Mouse (Mus musculus): ENCODE data around the gene Neurod2. TPM values are rescaled to one million over a fixed set of nuclear protein-coding genes. Genes with fewer than 3 reads are reported as not detected.

Neurod2 gene
- total and polyA plus RNA-seq, 2 experiments: not detected

DNA sequence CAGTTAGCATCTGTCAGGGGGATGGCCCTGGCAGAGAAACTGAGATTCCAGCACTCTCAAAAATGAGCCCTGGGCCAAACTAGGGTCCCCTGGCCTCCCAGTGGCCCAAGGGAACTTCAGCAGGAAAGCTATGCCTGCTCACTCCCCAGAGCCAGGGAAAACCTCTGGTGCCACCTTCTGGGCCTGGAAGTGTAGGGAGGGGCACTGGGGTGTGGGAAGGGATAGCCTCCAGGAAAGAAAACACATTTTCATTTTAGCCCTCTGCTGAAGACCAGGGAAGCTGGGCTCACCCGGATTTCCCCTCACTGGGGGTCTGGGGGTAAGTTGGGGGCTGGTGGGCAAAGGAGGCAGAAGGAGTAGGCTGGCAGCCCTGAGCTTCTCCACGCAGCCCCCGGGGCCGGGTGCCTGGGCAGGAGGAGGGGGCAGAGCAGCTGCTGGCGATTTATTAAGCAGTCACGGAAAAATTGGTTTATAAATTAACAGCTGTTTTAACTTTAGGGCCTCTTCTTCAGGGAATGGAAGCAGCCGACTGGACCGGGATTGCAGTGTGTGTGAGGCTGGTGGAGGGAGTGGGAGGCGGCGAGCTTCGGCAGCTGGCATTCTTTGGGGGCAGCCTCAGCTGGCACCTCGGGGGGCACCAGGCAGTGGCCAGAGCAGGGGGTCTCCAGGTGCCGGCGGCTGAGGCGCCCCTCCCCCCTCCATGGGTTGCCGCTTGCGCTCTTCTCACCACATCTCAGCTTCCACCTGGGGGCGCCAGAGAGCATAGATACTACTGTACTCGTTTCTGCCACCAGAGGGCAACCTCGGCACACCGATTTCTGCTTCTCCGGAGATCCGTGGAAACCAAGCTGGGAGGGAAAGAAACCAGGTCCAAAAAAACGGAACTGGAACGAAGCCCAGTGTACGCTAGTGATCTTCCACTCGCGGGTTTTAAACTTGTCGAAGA, 12.8 kb upstream of the Neurod2 start:
- Histone ChIP-seq H3K4me1 (ENCODE audit: control insufficient read depth, insufficient read depth, low read length) (no peaks in the 10 kb centered on the region; the same call in none of the 2 replicates), H3K36me3 (ENCODE audit: control insufficient read depth, insufficient read depth, low read length) (no peaks in the 10 kb centered on the region), H3K9ac (ENCODE audit: low read depth, low read length) (no peak overlapping the region), H3K4me3 (ENCODE audit: insufficient read depth, low read depth, low read length) (no peak overlapping the region; the same call in 1 of the 2 replicates), H3K79me2 (ENCODE audit: control insufficient read depth, insufficient read depth, low read length) (no peaks in the 10 kb centered on the region), H3K27me3 (ENCODE audit: control insufficient read depth, insufficient read depth, low read length) (peaks cover 14% of the 10 kb centered on the region; the same call in 1 of the 2 replicates), H3K27ac (replicated peaks; ENCODE audit: insufficient read depth, low read depth, low read length) (no peak overlapping the region)
- DNase-seq (ENCODE audit: extremely low read depth, low read depth, low spot score): peak; percentile 65
- WGBS: 4% methylated on average over 29 of the region's 29 CpGs
- peak; percentile 100 for TF ChIP-seq CTCF (IDR thresholded peaks at IDR 0.05; ENCODE audit: low read depth, low read length)
- TF ChIP-seq POLR2A (IDR thresholded peaks at IDR 0.05; ENCODE audit: extremely low read depth, insufficient read depth, low read length): no peak

DNA sequence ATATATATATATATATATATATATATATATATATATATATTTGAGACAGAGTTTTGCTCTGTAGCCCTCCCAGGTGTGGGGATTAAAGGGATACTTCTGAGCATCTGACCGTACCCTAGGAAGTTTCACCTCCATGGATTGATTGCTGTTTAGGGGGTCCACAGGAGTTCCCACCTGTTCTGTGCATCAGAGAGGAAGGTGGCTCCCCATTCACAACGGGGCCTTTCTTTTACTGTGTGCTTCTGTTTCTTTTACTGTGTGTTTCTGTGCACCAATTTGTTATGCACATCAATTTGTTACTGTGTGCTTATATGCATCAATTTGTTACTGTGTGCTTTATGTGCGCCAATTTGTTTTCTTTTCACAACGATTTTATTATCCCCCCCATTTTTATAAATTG, 11.7 kb upstream of the Neurod2 start:
- TF ChIP-seq CTCF (IDR thresholded peaks at IDR 0.05; ENCODE audit: low read depth, low read length): no peak
- TF ChIP-seq POLR2A (IDR thresholded peaks at IDR 0.05; ENCODE audit: extremely low read depth, insufficient read depth, low read length): no peak
- H3K27me3 ChIP-seq (ENCODE audit: control insufficient read depth, insufficient read depth, low read length): peaks cover 10% of the 10 kb centered on the region; the same call in 1 of the 2 replicates
- 73% methylated on average over 4 of the region's 4 CpGs for WGBS

DNA sequence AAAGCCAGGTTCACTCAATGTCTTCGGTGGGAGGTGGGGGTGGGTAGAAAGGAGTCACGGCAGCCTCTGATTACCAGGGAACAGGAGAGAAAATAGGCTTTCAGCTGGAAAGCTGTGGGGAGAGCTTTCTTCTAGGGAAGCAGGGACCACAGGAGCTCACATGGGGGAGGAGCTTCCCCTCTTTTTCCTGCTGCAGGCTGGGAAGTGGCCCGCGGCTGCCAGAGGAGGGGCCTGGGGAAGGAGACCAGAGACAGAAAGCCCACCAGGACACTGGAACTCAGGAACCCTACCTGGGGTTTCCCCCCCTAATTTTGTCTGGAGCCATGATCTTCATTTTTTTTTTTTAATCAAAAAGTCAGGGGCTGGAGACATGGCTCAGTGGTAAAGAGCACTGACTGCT, 11.1 kb upstream of the Neurod2 start:
- Histone ChIP-seq H3K9ac (ENCODE audit: low read depth, low read length) (no peak overlapping the region), H3K79me2 (ENCODE audit: control insufficient read depth, insufficient read depth, low read length) (no peaks in the 10 kb centered on the region), H3K27me3 (ENCODE audit: control insufficient read depth, insufficient read depth, low read length) (peaks cover 10% of the 10 kb centered on the region; the same call in 1 of the 2 replicates), H3K4me1 (ENCODE audit: control insufficient read depth, insufficient read depth, low read length) (no peaks in the 10 kb centered on the region; the same call in none of the 2 replicates), H3K27ac (replicated peaks; ENCODE audit: insufficient read depth, low read depth, low read length) (no peak overlapping the region), H3K4me3 (ENCODE audit: insufficient read depth, low read depth, low read length) (no peak overlapping the region), H3K36me3 (ENCODE audit: control insufficient read depth, insufficient read depth, low read length) (no peaks in the 10 kb centered on the region)
- TF ChIP-seq CTCF (IDR thresholded peaks at IDR 0.05; ENCODE audit: low read depth, low read length): no peak
- no peak for TF ChIP-seq POLR2A (IDR thresholded peaks at IDR 0.05; ENCODE audit: extremely low read depth, insufficient read depth, low read length)
- no peak for DNase-seq (ENCODE audit: extremely low read depth, low read depth, low spot score)
- 27% methylated on average over 4 of the region's 4 CpGs for WGBS

More for the DNA sequence above, 11.7 kb upstream of the Neurod2 start:
- no peaks in the 10 kb centered on the region for H3K36me3 ChIP-seq (ENCODE audit: control insufficient read depth, insufficient read depth, low read length)
- no peak overlapping the region for H3K27ac ChIP-seq (replicated peaks; ENCODE audit: insufficient read depth, low read depth, low read length)
- no peak overlapping the region for H3K4me3 ChIP-seq (ENCODE audit: insufficient read depth, low read depth, low read length)
- H3K4me1 ChIP-seq (ENCODE audit: control insufficient read depth, insufficient read depth, low read length): no peaks in the 10 kb centered on the region; the same call in none of the 2 replicates
- no peak for DNase-seq (ENCODE audit: extremely low read depth, low read depth, low spot score)
- no peaks in the 10 kb centered on the region for H3K79me2 ChIP-seq (ENCODE audit: control insufficient read depth, insufficient read depth, low read length)
- H3K9ac ChIP-seq (ENCODE audit: low read depth, low read length): no peak overlapping the region

DNA sequence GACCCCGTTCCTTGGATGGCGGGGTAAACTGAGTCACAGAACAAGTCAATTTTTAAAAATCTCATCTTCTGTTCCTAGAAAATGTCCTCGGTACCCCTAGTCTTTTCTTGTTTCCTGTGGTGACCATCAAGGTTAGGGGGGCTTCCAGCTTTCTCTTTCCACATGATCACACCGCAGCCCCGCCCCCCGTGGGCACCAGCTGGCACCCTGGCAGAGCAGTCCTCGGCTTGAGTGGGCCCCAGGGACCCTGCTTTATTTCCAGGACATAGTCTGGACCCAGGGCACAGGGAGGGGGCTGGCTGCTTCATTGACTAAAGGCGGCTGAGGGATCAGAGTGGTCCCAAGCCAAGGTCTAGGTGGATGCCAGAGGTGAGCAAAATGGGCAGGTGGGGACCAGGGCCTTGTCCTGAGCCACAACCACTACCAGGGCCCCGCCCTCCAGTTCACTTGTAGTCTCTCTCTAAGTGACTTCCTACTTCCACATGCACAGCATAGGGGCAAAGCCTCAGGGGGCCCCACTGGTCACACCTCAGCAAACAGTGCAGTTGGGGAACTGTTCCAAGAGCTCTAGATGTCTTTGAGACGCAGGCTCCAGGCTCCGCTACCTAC, 10.3 kb upstream of the Neurod2 start:
- H3K27ac ChIP-seq (replicated peaks; ENCODE audit: insufficient read depth, low read depth, low read length): no peak overlapping the region
- H3K4me1 ChIP-seq (ENCODE audit: control insufficient read depth, insufficient read depth, low read length): peaks cover 2% of the 10 kb centered on the region
- DNase-seq (ENCODE audit: extremely low read depth, low read depth, low spot score): no peak
- peaks cover 17% of the 10 kb centered on the region; the same call in 1 of the 2 replicates for H3K27me3 ChIP-seq (ENCODE audit: control insufficient read depth, insufficient read depth, low read length)
- no peak overlapping the region for H3K9ac ChIP-seq (ENCODE audit: low read depth, low read length)
- H3K4me3 ChIP-seq (ENCODE audit: insufficient read depth, low read depth, low read length): no peak overlapping the region
- no peaks in the 10 kb centered on the region for H3K36me3 ChIP-seq (ENCODE audit: control insufficient read depth, insufficient read depth, low read length)
- no peaks in the 10 kb centered on the region for H3K79me2 ChIP-seq (ENCODE audit: control insufficient read depth, insufficient read depth, low read length)
- TF ChIP-seq CTCF (IDR thresholded peaks at IDR 0.05; ENCODE audit: low read depth, low read length) (no peak), POLR2A (IDR thresholded peaks at IDR 0.05; ENCODE audit: extremely low read depth, insufficient read depth, low read length) (no peak)
- 31% methylated on average over 11 of the region's 11 CpGs for WGBS

DNA sequence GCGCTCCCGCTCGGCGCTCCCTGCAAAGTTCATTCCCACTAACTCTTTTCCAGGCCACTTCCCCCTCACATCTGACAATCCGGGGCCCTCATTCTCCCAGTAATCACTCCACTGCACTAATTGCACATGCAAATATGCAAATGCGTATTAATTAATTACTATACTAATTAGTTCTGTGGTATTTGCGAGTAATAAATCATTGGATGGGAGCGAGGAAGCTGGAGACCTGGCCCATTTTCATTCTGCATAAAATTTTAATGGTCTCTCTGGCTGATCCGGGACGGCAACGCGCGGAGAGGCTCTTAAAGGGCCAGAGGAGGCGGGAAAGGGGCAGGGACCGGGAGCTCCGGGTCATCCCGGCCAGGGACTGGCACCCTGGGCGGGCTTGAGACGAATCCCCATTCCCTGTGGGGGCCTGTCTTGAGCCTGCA, 9.6 kb upstream of the Neurod2 start:
- no peak for DNase-seq (ENCODE audit: extremely low read depth, low read depth, low spot score)
- WGBS: 1% methylated on average over 19 of the region's 19 CpGs
- H3K79me2 ChIP-seq (ENCODE audit: control insufficient read depth, insufficient read depth, low read length): no peaks in the 10 kb centered on the region
- H3K36me3 ChIP-seq (ENCODE audit: control insufficient read depth, insufficient read depth, low read length): no peaks in the 10 kb centered on the region
- peaks cover 5% of the 10 kb centered on the region for H3K4me1 ChIP-seq (ENCODE audit: control insufficient read depth, insufficient read depth, low read length)
- peak overlapping the region; percentile 65; the same call in 1 of the 2 replicates for H3K4me3 ChIP-seq (ENCODE audit: insufficient read depth, low read depth, low read length)
- TF ChIP-seq POLR2A (IDR thresholded peaks at IDR 0.05; ENCODE audit: extremely low read depth, insufficient read depth, low read length) (no peak), CTCF (IDR thresholded peaks at IDR 0.05; ENCODE audit: low read depth, low read length) (no peak)
- H3K27me3 ChIP-seq (ENCODE audit: control insufficient read depth, insufficient read depth, low read length): peaks cover 24% of the 10 kb centered on the region
- no peak overlapping the region; the same call in 1 of the 2 replicates for H3K9ac ChIP-seq (ENCODE audit: low read depth, low read length)
- no peak overlapping the region for H3K27ac ChIP-seq (replicated peaks; ENCODE audit: insufficient read depth, low read depth, low read length)
